Mouse (Mus musculus) hindbrain, postnatal 0 days (tissue): ENCODE data around the gene Ccndbp1. TPM values are rescaled to one million over a fixed set of nuclear protein-coding genes. Genes with fewer than 3 reads are reported as not detected.

Experiments
- ATAC-seq: fragments of 200-750 bp; cut with Nextera tagmentation; 2 replicates; pipeline ENCODE4 v1.8.0; 2017; ENCODE audit warnings: mild to moderate bottlenecking, moderate TSS enrichment, moderate library complexity
- DNase-seq: peaks from one replicate; pipeline ENCODE4 v3.0.0-alpha.2; 2015; ENCODE audit warnings: low spot score
- H3K27ac ChIP-seq: fragments of 300-500 bp; sonication (generic); 2 replicates; pipeline ENCODE4 v1.5.1; 2014; ENCODE audit warnings: mild to moderate bottlenecking
- H3K27me3 ChIP-seq: fragments of 300-500 bp; sonication (generic); 2 replicates; pipeline ENCODE4 v1.6.1; 2014; ENCODE audit warnings: low read length, mixed read lengths; ENCODE audit not compliant: insufficient read depth
- H3K36me3 ChIP-seq: fragments of 300-500 bp; sonication (generic); 2 replicates; pipeline ENCODE4 v1.6.1; 2014; ENCODE audit warnings: low read length, mixed read lengths; ENCODE audit not compliant: insufficient read depth
- H3K4me1 ChIP-seq: fragments of 300-500 bp; sonication (generic); 2 replicates; pipeline ENCODE4 v1.6.1; 2014; ENCODE audit warnings: antibody characterized with exemption, low read length, mixed read lengths; ENCODE audit not compliant: insufficient read depth
- H3K4me2 ChIP-seq: fragments of 300-500 bp; sonication (generic); 2 replicates; pipeline ENCODE4 v1.6.1; 2014; ENCODE audit warnings: low read depth, mild to moderate bottlenecking, low read length, moderate library complexity, mixed read lengths
- H3K4me3 ChIP-seq: fragments of 300-500 bp; sonication (generic); 2 replicates; pipeline ENCODE4 v1.5.1; 2014; ENCODE audit warnings: low read length
- H3K9ac ChIP-seq: fragments of 300-500 bp; sonication (generic); replicated peaks from 2 replicates; pipeline ENCODE4 v1.6.1; 2014; ENCODE audit warnings: mild to moderate bottlenecking, low read length, moderate library complexity, mixed read lengths
- H3K9me3 ChIP-seq: fragments of 300-500 bp; sonication (generic); 2 replicates; pipeline ENCODE4 v1.6.1; 2016; ENCODE audit warnings: low read length, mixed read lengths
- CTCF ChIP-seq: IDR thresholded peaks from 2 replicates; pipeline ENCODE4 v1.5.1; 2016; ENCODE audit warnings: antibody characterized with exemption, control low read depth, low read depth
- WGBS: fragments of 180-500 bp; shearing (Covaris S2); extraction: QIAGEN DNeasy Blood & Tissue Kit; methylation state at CpG from one replicate; pipeline ENCODE4 v1.1.7; 2014; 5-methylcytosine and 5-hydroxymethylcytosine counted together
- polyA plus RNA-seq: library from polyadenylated mRNA; unstranded; fragments of >200 nt; fragmentation: Nextera tagmentation; extraction: Ambion mirVana; gene quantifications from 2 replicates; pipeline ENCODE4 v1.2.1, GENCODE M21; 2015
- total RNA-seq: library from RNA; depleted of rRNA; stranded (reverse); fragments of >200 nt; gene quantifications from 2 replicates; pipeline ENCODE4 v1.2.3, GENCODE M21; 2014

Gene Ccndbp1
- total and polyA plus RNA-seq, 2 experiments from 2014 or later = 42.3 to 76.5 TPM

- Histone ChIP-seq H3K27me3 (no peaks in the 10 kb centered on the region), H3K36me3 (no peaks in the 10 kb centered on the region), H3K27ac (no peak overlapping the region), H3K4me2 (no peak overlapping the region), H3K4me1 (no peaks in the 10 kb centered on the region), H3K9me3 (no peaks in the 10 kb centered on the region), H3K9ac (no peak overlapping the region), H3K4me3 (no peak overlapping the region)
- no peak for TF ChIP-seq CTCF
- DNase-seq = no peak
- no peak for ATAC-seq
- WGBS = 81% methylated on average over 8 of the region's 8 CpGs
Observed at GRCm38 (mm10) chr2:120998863-120999262, 9.3 kb upstream of the Ccndbp1 start.

GRCm38 (mm10) chr2:121003586-121003985, 4.6 kb upstream of the Ccndbp1 start:
- Histone ChIP-seq H3K36me3 (no peaks in the 10 kb centered on the region), H3K4me2 (no peak overlapping the region), H3K9me3 (no peaks in the 10 kb centered on the region), H3K9ac (no peak overlapping the region), H3K27ac (no peak overlapping the region), H3K27me3 (no peaks in the 10 kb centered on the region), H3K4me3 (no peak overlapping the region), H3K4me1 (no peaks in the 10 kb centered on the region)
- peak; percentile 47 for TF ChIP-seq CTCF
- DNase-seq (no peak), ATAC-seq (no peak)
- 75% methylated on average over 2 of the region's 2 CpGs for WGBS

GRCm38 (mm10) chr2:121004018-121004811, 4.0 kb upstream of the Ccndbp1 start:
- Histone ChIP-seq H3K27ac (no peak overlapping the region), H3K9ac (no peak overlapping the region), H3K4me1 (no peaks in the 10 kb centered on the region), H3K4me2 (no peak overlapping the region), H3K9me3 (no peaks in the 10 kb centered on the region), H3K4me3 (no peak overlapping the region), H3K36me3 (no peaks in the 10 kb centered on the region), H3K27me3 (no peaks in the 10 kb centered on the region)
- no peak for ATAC-seq
- 86% methylated on average over 7 of the region's 7 CpGs for WGBS
- TF ChIP-seq CTCF = no peak
- no peak for DNase-seq

GRCm38 (mm10) chr2:121006986-121007385, 1.2 kb upstream of the Ccndbp1 start:
- H3K27me3 ChIP-seq = no peaks in the 10 kb centered on the region
- H3K4me3 ChIP-seq = no peak overlapping the region
- 96% methylated on average over 1 of the region's 1 CpGs for WGBS
- H3K9ac ChIP-seq = no peak overlapping the region
- ATAC-seq (no peak), DNase-seq (no peak)
- peaks cover 10% of the 10 kb centered on the region for H3K36me3 ChIP-seq
- H3K4me1 ChIP-seq = no peaks in the 10 kb centered on the region
- H3K9me3 ChIP-seq = no peaks in the 10 kb centered on the region
- no peak overlapping the region for H3K27ac ChIP-seq
- H3K4me2 ChIP-seq = no peak overlapping the region
- TF ChIP-seq CTCF = no peak

GRCm38 (mm10) chr2:121008664-121009007, 433 bp downstream of the Ccndbp1 start:
- H3K4me3 ChIP-seq = peak overlapping the region; percentile 82
- DNase-seq (peak; percentile 3), ATAC-seq (no peak)
- no peaks in the 10 kb centered on the region for H3K27me3 ChIP-seq
- peak overlapping the region; percentile 93 for H3K4me2 ChIP-seq
- H3K36me3 ChIP-seq = peaks cover 19% of the 10 kb centered on the region
- WGBS = under 1% methylated on average over 12 of the region's 12 CpGs
- H3K9me3 ChIP-seq = no peaks in the 10 kb centered on the region
- H3K4me1 ChIP-seq = no peaks in the 10 kb centered on the region
- H3K27ac ChIP-seq = peak overlapping the region; percentile 61; the same call in 1 of the 2 replicates
- peak overlapping the region; percentile 71 for H3K9ac ChIP-seq
- no peak for TF ChIP-seq CTCF

GRCm38 (mm10) chr2:121009071-121009677, 971 bp downstream of the Ccndbp1 start:
- no peak for TF ChIP-seq CTCF
- WGBS = 23% methylated on average over 5 of the region's 5 CpGs

GRCm38 (mm10) chr2:121012676-121013075, 4.5 kb downstream of the Ccndbp1 start:
- no peak for TF ChIP-seq CTCF
- no peak for ATAC-seq
- 94% methylated on average over 9 of the region's 9 CpGs for WGBS

More at GRCm38 (mm10) chr2:121009071-121009677, 971 bp downstream of the Ccndbp1 start:
- DNase-seq = no peak
- Histone ChIP-seq H3K9ac (peak overlapping the region; percentile 71), H3K27ac (no peak overlapping the region), H3K36me3 (peaks cover 19% of the 10 kb centered on the region), H3K9me3 (no peaks in the 10 kb centered on the region), H3K27me3 (no peaks in the 10 kb centered on the region), H3K4me1 (no peaks in the 10 kb centered on the region), H3K4me2 (peak overlapping the region; percentile 93), H3K4me3 (peak overlapping the region; percentile 82)
- ATAC-seq = no peak

More at GRCm38 (mm10) chr2:121012676-121013075, 4.5 kb downstream of the Ccndbp1 start:
- Histone ChIP-seq H3K9ac (no peak overlapping the region), H3K36me3 (peaks cover 33% of the 10 kb centered on the region), H3K4me1 (no peaks in the 10 kb centered on the region), H3K9me3 (no peaks in the 10 kb centered on the region), H3K4me2 (no peak overlapping the region), H3K27me3 (no peaks in the 10 kb centered on the region), H3K27ac (no peak overlapping the region), H3K4me3 (no peak overlapping the region)
- DNase-seq = no peak
